Mouse (Mus musculus) bone marrow, adult 2 months (tissue): ENCODE measurements around the gene Rabgap1l. TPM values are rescaled to one million over a fixed set of nuclear protein-coding genes. Genes with fewer than 3 reads are reported as not detected.

Experiments used
- H3K27ac ChIP-seq: fragments of 200-500 bp; 2 replicates; pipeline ENCODE4 v1.5.1; 2012; ENCODE audit warnings: low read depth, mild to moderate bottlenecking, control low read depth, inconsistent platforms, low read length; ENCODE audit not compliant: control insufficient read depth, poor library complexity, insufficient read depth
- H3K4me1 ChIP-seq: fragments of 200-500 bp; 2 replicates; pipeline ENCODE4 v1.6.1; 2011; ENCODE audit warnings: low read length; ENCODE audit not compliant: control insufficient read depth, insufficient read depth
- H3K4me3 ChIP-seq: fragments of 200-500 bp; replicated peaks from 2 replicates; pipeline ENCODE3; 2011; ENCODE audit warnings: mild to moderate bottlenecking, low read depth, low read length, control low read depth; ENCODE audit not compliant: control insufficient read depth
- CTCF ChIP-seq: fragments of 200-500 bp; IDR thresholded peaks from 2 replicates; pipeline ENCODE4 v1.5.1; 2011; ENCODE audit warnings: low read length, control low read depth; ENCODE audit not compliant: control insufficient read depth, insufficient read depth
- POLR2A ChIP-seq: fragments of 200-500 bp; IDR thresholded peaks from 2 replicates; pipeline ENCODE4 v1.6.1; 2011; ENCODE audit warnings: low read depth, mild to moderate bottlenecking, control low read depth, low read length, borderline replicate concordance; ENCODE audit not compliant: control insufficient read depth
- WGBS: fragments of 180-500 bp; shearing (Covaris S2); methylation state at CpG from one replicate; pipeline ENCODE4 v1.1.7; 2018; 5-methylcytosine and 5-hydroxymethylcytosine counted together
- polyA plus RNA-seq: library from polyadenylated mRNA; stranded (reverse); fragments of >200 nt; gene quantifications from 2 replicates; pipeline ENCODE4 v1.2.4, GENCODE M21; 2011; ENCODE audit warnings: low replicate concordance; ENCODE audit not compliant: missing spikeins, insufficient read depth, insufficient read length

The Rabgap1l gene
- polyA plus RNA-seq, 1 experiment: 73.4 TPM

DNA sequence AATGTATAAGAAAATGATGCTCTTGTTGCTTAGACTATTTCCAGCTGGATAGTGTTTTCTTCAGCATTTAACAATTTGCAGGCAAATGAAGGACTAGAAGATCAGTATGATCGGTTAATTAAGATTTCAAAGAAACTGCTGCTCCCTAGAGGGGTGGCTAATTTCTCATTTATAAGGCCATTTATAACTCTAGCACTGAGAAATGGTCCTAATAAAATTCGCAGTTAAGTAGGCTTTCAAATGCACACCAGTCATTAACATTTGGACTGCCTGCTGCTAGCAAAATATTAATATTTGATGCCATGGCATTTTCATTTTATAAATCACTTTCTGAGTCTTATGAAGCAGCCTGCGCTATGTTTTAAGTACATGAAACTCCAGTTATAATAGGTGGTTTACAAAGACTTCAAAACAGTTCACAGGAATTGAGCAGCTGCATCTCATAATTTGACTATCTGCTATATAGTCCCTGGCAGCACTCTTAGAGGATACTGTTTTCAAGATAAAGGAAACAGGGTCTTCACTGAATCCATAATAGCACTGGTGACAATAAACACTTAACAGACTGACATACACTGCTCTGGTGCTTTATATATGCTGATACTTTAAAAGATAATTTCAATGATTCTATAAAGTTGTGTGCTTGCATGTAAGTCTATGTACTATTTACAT, 296.0 kb downstream of the Rabgap1l start:
- H3K4me1 ChIP-seq: no peaks in the 10 kb centered on the region
- TF ChIP-seq CTCF (no peak), POLR2A (no peak)
- WGBS: 78% methylated on average over 3 of the region's 3 CpGs
- no peak overlapping the region for H3K27ac ChIP-seq
- H3K4me3 ChIP-seq: no peak overlapping the region

DNA sequence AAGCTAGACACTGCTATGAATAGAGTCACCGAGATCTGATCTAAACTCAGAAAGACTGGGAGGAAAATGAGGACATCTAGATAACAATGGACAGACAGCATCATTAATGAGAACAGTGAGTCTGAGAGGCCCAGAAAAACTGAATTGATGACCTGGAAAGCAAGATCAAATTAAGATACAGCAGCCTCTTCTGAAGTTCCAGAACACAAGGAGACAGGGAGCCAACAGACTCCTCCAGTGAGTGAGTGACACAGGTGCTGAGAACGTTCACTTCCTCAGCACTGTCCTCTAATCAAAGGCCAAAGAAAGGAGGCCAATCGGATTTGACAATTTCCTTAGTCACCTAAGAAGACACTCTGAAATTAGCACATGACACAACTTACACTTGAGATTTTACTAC, 307.3 kb downstream of the Rabgap1l start:
- no peaks in the 10 kb centered on the region for H3K4me1 ChIP-seq
- TF ChIP-seq POLR2A (no peak), CTCF (no peak)
- H3K4me3 ChIP-seq: no peak overlapping the region
- 73% methylated on average over 3 of the region's 3 CpGs for WGBS
- H3K27ac ChIP-seq: no peak overlapping the region

DNA sequence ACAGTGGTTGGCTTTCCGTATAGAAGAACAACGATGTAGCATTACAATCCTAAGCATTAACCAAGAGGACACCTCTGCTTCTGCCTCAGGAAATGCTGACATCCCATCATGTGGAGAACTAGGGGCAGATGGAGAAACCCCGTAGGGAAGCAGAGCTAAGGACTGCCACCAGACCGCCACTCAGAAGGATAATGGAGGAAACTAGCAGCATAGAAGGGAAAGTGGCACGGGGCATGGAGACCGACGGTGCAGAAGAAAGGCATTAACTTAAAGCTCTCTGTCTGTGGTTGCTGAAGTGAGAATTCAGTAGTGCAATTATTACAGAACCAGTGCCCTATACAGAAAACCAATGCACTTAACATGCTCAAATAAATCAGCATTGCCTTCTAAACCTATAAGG, 308.0 kb downstream of the Rabgap1l start:
- WGBS: 91% methylated on average over 7 of the region's 7 CpGs
- Histone ChIP-seq H3K4me1 (no peaks in the 10 kb centered on the region), H3K4me3 (no peak overlapping the region), H3K27ac (no peak overlapping the region)
- TF ChIP-seq CTCF: no peak
- TF ChIP-seq POLR2A: no peak

DNA sequence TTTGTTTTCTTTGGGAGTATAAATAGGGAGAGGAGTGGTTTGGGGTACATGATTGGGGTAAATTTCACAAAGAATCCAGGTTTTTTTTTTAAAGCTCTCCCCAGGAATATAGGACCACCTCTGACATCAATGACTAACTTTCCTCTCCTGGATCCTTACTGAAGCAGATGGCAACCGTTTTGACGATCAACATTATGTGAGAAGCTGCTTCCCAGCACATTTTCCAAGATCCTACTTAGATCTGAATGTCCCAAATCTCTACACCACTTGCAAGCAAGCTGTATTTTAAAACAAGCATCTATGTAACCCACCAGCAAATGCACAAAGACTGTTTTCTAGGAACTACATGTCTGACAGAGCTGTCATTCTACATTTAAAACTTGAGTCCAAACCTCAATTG, 311.4 kb downstream of the Rabgap1l start:
- TF ChIP-seq CTCF (no peak), POLR2A (no peak)
- Histone ChIP-seq H3K4me1 (no peaks in the 10 kb centered on the region), H3K4me3 (no peak overlapping the region), H3K27ac (no peak overlapping the region)
- 88% methylated on average over 2 of the region's 2 CpGs for WGBS

DNA sequence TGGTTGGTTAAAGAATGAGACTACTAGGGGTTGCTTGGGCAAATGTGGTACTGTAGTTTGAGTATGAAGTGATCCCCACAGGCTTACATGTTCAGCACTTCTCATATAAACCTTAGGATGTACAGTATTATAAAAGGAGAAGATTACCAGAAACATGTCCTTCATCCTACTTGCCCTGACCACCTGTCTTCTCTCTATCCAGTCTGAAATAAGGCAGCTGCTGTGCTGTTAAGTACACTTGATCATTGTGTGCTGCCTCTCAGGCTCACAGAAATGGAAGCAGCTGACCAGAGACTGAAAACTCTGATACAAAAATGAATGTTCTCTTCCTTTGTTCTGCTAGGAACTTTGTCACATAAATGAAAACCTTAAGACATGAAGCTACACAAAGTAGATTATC, 325.6 kb downstream of the Rabgap1l start:
- TF ChIP-seq CTCF (no peak), POLR2A (no peak)
- H3K4me3 ChIP-seq: no peak overlapping the region
- H3K27ac ChIP-seq: no peak overlapping the region
- no peaks in the 10 kb centered on the region for H3K4me1 ChIP-seq

DNA sequence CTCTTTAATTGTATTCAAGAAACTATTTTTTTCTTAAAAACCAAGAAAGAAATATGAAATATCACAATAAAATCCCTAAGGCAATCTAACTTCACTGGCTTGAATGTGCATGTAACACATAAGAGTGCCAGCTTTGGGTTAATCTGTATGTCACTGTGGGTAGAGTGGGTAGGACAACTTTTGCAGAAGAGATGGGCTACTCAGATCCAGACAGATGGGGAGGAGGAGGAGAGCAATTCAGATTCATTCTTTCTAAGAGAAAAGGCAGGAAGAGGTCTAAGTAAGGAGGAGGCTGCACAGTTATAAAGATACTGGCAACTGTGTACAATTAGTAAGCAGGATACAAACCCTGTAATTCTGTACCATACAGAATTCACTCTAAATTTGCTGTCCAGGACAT, 327.8 kb downstream of the Rabgap1l start:
- no peak overlapping the region for H3K4me3 ChIP-seq
- TF ChIP-seq POLR2A: no peak
- no peak for TF ChIP-seq CTCF
- H3K4me1 ChIP-seq: no peaks in the 10 kb centered on the region
- H3K27ac ChIP-seq: no peak overlapping the region

DNA sequence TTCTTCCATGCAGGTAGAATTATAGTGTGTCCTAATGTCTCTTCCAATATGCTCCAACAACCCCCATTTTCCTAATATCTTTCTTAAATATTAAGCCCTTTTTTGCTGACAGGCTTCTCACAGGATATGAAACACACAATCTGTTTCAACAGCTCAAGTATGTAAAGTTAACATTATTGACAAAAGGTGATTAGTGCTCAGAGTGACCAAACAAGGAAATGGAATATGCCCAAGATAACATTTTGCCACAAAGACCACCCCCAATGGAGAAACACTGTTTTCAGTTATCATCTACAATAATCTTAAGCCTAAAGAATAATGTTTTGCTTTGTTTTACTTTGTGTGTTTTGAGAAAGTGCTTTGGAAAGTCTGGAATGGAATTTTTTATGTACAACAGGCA, 328.9 kb downstream of the Rabgap1l start:
- TF ChIP-seq CTCF (no peak), POLR2A (no peak)
- no peak overlapping the region for H3K4me3 ChIP-seq
- no peaks in the 10 kb centered on the region for H3K4me1 ChIP-seq
- H3K27ac ChIP-seq: no peak overlapping the region

DNA sequence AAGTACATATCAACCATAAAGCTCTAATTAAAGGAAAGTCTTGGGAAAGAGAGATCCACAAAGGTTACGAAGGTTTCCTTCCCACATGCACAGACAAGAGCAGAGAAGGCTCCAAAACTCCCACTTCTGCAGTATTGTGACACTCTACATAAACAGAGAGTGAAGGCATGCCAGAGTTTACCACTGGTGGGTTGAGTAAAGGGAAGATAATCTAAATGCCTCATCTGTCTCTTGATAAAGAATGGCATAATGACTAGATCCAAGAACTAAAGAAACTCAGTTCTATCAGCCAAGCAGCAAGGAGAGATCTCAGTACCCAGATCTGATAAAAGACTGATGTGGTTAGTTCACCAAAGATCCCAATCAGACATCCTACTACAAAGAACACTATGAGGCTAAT, 332.7 kb downstream of the Rabgap1l start:
- Histone ChIP-seq H3K4me3 (no peak overlapping the region), H3K4me1 (no peaks in the 10 kb centered on the region), H3K27ac (no peak overlapping the region)
- TF ChIP-seq CTCF (no peak), POLR2A (no peak)
- WGBS: 80% methylated on average over 1 of the region's 1 CpGs

DNA sequence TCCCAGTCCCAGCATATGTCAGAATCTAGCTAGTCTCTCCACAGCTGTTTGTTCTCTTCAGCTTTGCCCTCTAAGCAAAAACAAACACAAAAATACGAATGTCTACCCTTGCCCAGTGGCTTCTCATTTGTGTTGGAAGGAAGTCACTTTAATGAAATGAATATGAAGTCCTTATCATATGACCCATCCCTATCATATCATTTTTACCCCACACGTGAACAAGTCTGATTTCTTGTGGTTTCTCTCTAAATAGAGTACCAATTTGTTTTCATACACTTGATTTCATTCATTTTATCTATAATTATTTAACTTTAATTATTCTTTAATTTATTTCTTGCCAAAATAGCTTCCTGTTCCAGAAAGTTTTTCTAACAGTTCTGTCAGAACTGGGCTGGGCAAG, 341.3 kb downstream of the Rabgap1l start:
- Histone ChIP-seq H3K27ac (no peak overlapping the region), H3K4me3 (no peak overlapping the region), H3K4me1 (no peaks in the 10 kb centered on the region)
- WGBS: 70% methylated on average over 2 of the region's 2 CpGs
- no peak for TF ChIP-seq CTCF
- no peak for TF ChIP-seq POLR2A
